Comparison of ENCODE assay signal across 8 mouse cellular contexts in the genomic region with DNA sequence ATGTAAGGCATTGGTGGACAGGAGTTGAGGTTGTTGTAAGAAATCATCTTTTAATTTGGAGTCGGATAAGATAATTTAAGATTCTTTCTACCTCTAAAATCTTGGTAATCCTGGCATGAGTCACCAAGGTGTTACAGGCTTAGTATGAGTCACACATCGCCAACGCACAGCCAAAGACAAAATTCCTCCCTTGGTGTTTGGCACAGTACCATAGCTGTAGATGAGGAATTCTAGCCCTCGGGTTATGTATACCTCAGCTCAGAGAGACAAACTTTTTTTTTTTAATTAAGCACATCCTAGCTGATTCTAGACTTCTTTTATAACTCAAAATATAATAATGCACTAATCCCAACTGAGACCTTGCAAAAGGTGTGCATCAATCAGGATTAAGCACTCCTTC. TPM values are rescaled to one million over a fixed set of nuclear protein-coding genes. Genes with fewer than 3 reads are reported as not detected.
A peak's percentile ranks its signal among the peaks of the same experiment; 100 is the strongest.
DNase-seq lines count a peak whose midpoint lies in the region; ATAC-seq and TF ChIP-seq lines count a peak whose summit lies in the region.

No protein-coding gene starts in this region.

- intact Hi-C loops in heart, postnatal 10 days (cut with DNase I): loop anchor here (2.0 kb wide), 1 partner anchor 61 kb away; a partner anchor contains a TSS

- H3K9me3 ChIP-seq in heart, embryonic 12.5 days (replicated peaks): no peaks in the 10 kb centered on the region
- H3K9me3 ChIP-seq in midbrain, embryonic 12.5 days: no peaks in the 10 kb centered on the region

- peak overlapping the region; percentile 83 for H3K4me3 ChIP-seq in heart, embryonic 12.5 days
- H3K4me3 ChIP-seq in cerebellum, adult 2 months (replicated peaks; ENCODE audit: insufficient read depth, low read depth, low read length): peak overlapping the region; percentile 75
- H3K4me3 ChIP-seq in midbrain, embryonic 12.5 days: peak overlapping the region; percentile 89

- no peaks in the 10 kb centered on the region for H3K27me3 ChIP-seq in heart, embryonic 12.5 days (replicated peaks)
- no peaks in the 10 kb centered on the region for H3K27me3 ChIP-seq in cerebellum, adult 2 months (ENCODE audit: control insufficient read depth, insufficient read depth, low read length)
- H3K27me3 ChIP-seq in midbrain, embryonic 12.5 days: no peaks in the 10 kb centered on the region

- H3K4me1 ChIP-seq in heart, embryonic 12.5 days (replicated peaks): peaks cover 31% of the 10 kb centered on the region
- H3K4me1 ChIP-seq in cerebellum, adult 2 months (ENCODE audit: control insufficient read depth, insufficient read depth, low read length): peaks cover 15% of the 10 kb centered on the region
- H3K4me1 ChIP-seq in midbrain, embryonic 12.5 days: peaks cover 13% of the 10 kb centered on the region

- peak overlapping the region; percentile 83 for H3K4me2 ChIP-seq in heart, embryonic 12.5 days
- H3K4me2 ChIP-seq in midbrain, embryonic 12.5 days (replicated peaks): peak overlapping the region; percentile 81

- no peak for TF ChIP-seq CTCF in cerebellum, adult 2 months (IDR thresholded peaks at IDR 0.05; ENCODE audit: borderline replicate concordance, insufficient read depth, low read depth, low read length)

- no peak for DNase-seq in heart, postnatal 10 days
- DNase-seq in 3T3-L1 (ENCODE audit: low read depth, low spot score): peak; percentile 82
- peak; percentile 44 to 81 for DNase-seq in cerebellum, adult 2 months
- DNase-seq in induced T-regulatory cell, adult 2 months (ENCODE audit: low read depth): peak; percentile 28
- DNase-seq in adrenal gland, adult (ENCODE audit: inconsistent age in 2 of 2, low spot score in 1 of 2): no peak

- 47% methylated on average over 4 of the region's 4 CpGs for whole genome bisulfite sequencing in heart, embryonic 12.5 days
- whole genome bisulfite sequencing in cerebellum, adult 2 months: 4% methylated on average over 4 of the region's 4 CpGs
- WGBS in midbrain, embryonic 12.5 days: 47% methylated on average over 4 of the region's 4 CpGs

- peak overlapping the region; percentile 90 for H3K9ac ChIP-seq in heart, embryonic 12.5 days
- H3K9ac ChIP-seq in midbrain, embryonic 12.5 days (replicated peaks): peak overlapping the region; percentile 82

- H3K27ac ChIP-seq in heart, embryonic 12.5 days (ENCODE audit: poor library complexity, severe bottlenecking): peak overlapping the region; percentile 80; the same call in 1 of the 2 replicates
- H3K27ac ChIP-seq in cerebellum, adult 2 months (ENCODE audit: insufficient read depth, low read length): peak overlapping the region; percentile 67
- H3K27ac ChIP-seq in midbrain, embryonic 12.5 days (replicated peaks): no peak overlapping the region

- no peak for ATAC-seq in heart, embryonic 12.5 days (ENCODE audit: insufficient number of reproducible peaks, low FRiP score)
- ATAC-seq in midbrain, embryonic 12.5 days (ENCODE audit: low FRiP score, low read depth): no peak
- no peak for ATAC-seq in monocyte, adult 5-6 weeks (replicated peaks; ENCODE audit: insufficient number of reproducible peaks, low FRiP score, low TSS enrichment, poor library complexity, severe bottlenecking)

- no peak for TF ChIP-seq POLR2A in cerebellum, adult 2 months (IDR thresholded peaks at IDR 0.05; ENCODE audit: borderline replicate concordance, insufficient read depth, low read length)

- no peaks in the 10 kb centered on the region for H3K36me3 ChIP-seq in heart, embryonic 12.5 days
- H3K36me3 ChIP-seq in midbrain, embryonic 12.5 days: no peaks in the 10 kb centered on the region

RNA-seq across cellular contexts. Expression of a gene that starts 1.0 kb away (rescaled TPM):
- 20.5 and 21.7 TPM in 2 replicates for polyA plus RNA-seq in heart, embryonic 12.5 days (2016; fragmentation: Nextera tagmentation; extraction: Ambion mirVana)
- total RNA-seq in heart, postnatal 10 days (2021): 10 to 100 TPM; 23.5 to 28.0 TPM
- 33.9 and 34.5 TPM in 2 replicates for polyA plus RNA-seq in cerebellum, adult 2 months (2012; rRNA removed)
- 25.6 and 29.6 TPM in 2 replicates for polyA plus RNA-seq in midbrain, embryonic 12.5 days (2016; fragmentation: Nextera tagmentation; extraction: Ambion mirVana)
- total RNA-seq in monocyte, adult 5-6 weeks (2017): 0.19 to 2.6 TPM (median 0.21 TPM) in 3 replicates

Comparison
In these comparisons a context has a peak if more than half of its experiments do, and no peak if none do; other contexts are left out.
1. DNase-seq: peak in 3T3-L1 (single experiment), cerebellum, adult 2 months (2 of 2) and induced T-regulatory cell, adult 2 months (single experiment); none in heart, postnatal 10 days (0 of 2) and adrenal gland, adult (0 of 2).
2. Peak in every context shown above with its lines, with median percentiles within 50 percentile points of each other: H3K4me3 ChIP-seq.